Mouse (Mus musculus) neural tube, embryonic 13.5 days (tissue): ENCODE data around the gene Ccdc191. TPM values are rescaled to one million over a fixed set of nuclear protein-coding genes. Genes with fewer than 3 reads are reported as not detected.

ENCODE experiments used
- ATAC-seq: fragments of 200-750 bp; cut with Nextera tagmentation; 2 replicates; pipeline ENCODE4 v1.8.0; 2017; ENCODE audit warnings: low read depth, mild to moderate bottlenecking, moderate TSS enrichment, moderate library complexity
- H3K27ac ChIP-seq: fragments of 300-500 bp; sonication (generic); replicated peaks from 2 replicates; pipeline ENCODE4 v1.5.1; 2015; ENCODE audit warnings: moderate library complexity, mild to moderate bottlenecking, inconsistent platforms
- H3K27me3 ChIP-seq: fragments of 300-500 bp; sonication (generic); 2 replicates; pipeline ENCODE4 v1.6.1; 2015; ENCODE audit warnings: mild to moderate bottlenecking, inconsistent platforms
- H3K36me3 ChIP-seq: fragments of 300-500 bp; sonication (generic); 2 replicates; pipeline ENCODE4 v1.6.1; 2015; ENCODE audit warnings: mild to moderate bottlenecking, inconsistent platforms
- H3K4me1 ChIP-seq: fragments of 300-500 bp; sonication (generic); replicated peaks from 2 replicates; pipeline ENCODE4 v1.6.1; 2015; ENCODE audit warnings: inconsistent platforms
- H3K4me2 ChIP-seq: fragments of 300-500 bp; sonication (generic); 2 replicates; pipeline ENCODE4 v1.6.1; 2015; ENCODE audit warnings: inconsistent platforms, mild to moderate bottlenecking, moderate library complexity
- H3K4me3 ChIP-seq: fragments of 300-500 bp; sonication (generic); 2 replicates; pipeline ENCODE4 v1.5.1; 2015; ENCODE audit warnings: mild to moderate bottlenecking, inconsistent platforms
- H3K9ac ChIP-seq: fragments of 300-500 bp; sonication (generic); 2 replicates; pipeline ENCODE4 v1.6.1; 2015; ENCODE audit warnings: moderate library complexity, mild to moderate bottlenecking, inconsistent platforms
- H3K9me3 ChIP-seq: fragments of 300-500 bp; sonication (generic); 2 replicates; pipeline ENCODE4 v1.6.1; 2016; ENCODE audit warnings: inconsistent platforms
- WGBS: fragments of 180-500 bp; shearing (Covaris S2); methylation state at CpG from one replicate; pipeline ENCODE4 v1.1.7; 2015; 5-methylcytosine and 5-hydroxymethylcytosine counted together
- polyA plus RNA-seq: library from polyadenylated mRNA; unstranded; fragments of >200 nt; fragmentation: Nextera tagmentation; extraction: Ambion mirVana; gene quantifications from 2 replicates; pipeline ENCODE4 v1.2.1, GENCODE M21; 2015

The Ccdc191 gene
- polyA plus RNA-seq, result 8.2 and 8.9 TPM in 2 replicates

- Histone ChIP-seq H3K27ac (peak within 1 kb of the TSS; percentile 84), H3K9me3 (no peaks in the 10 kb centered on the region), H3K4me1 (peaks cover 24% of the 10 kb centered on the region), H3K36me3 (no peaks in the 10 kb centered on the region), H3K4me3 (peak within 1 kb of the TSS; percentile 74), H3K4me2 (peak within 1 kb of the TSS; percentile 93), H3K9ac (peak within 1 kb of the TSS; percentile 83), H3K27me3 (no peaks in the 10 kb centered on the region)
- WGBS, result under 1% methylated on average over 33 of the region's 33 CpGs
- ATAC-seq, result peak; percentile 100
These were observed at the start of gene Ccdc191 for GRCm38 (mm10) chr16:43889208-43890004. Ccdc191 (plus strand) TSS chr16:43889800.

- no peak for ATAC-seq
- WGBS, result 93% methylated on average over 1 of the region's 1 CpGs
- no peak overlapping the region for H3K9ac ChIP-seq
These were observed 48.4 kb upstream of the Ccdc191 start for GRCm38 (mm10) chr16:43841236-43841635.

GRCm38 (mm10) chr16:43849839-43850238, 39.8 kb upstream of the Ccdc191 start:
- no peak overlapping the region for H3K4me3 ChIP-seq
- no peaks in the 10 kb centered on the region for H3K36me3 ChIP-seq
- no peak overlapping the region for H3K9ac ChIP-seq
- H3K4me1 ChIP-seq, result no peaks in the 10 kb centered on the region
- 46% methylated on average over 1 of the region's 1 CpGs for WGBS
- no peaks in the 10 kb centered on the region for H3K9me3 ChIP-seq
- no peak overlapping the region for H3K27ac ChIP-seq
- no peaks in the 10 kb centered on the region for H3K27me3 ChIP-seq
- no peak for ATAC-seq
- no peak overlapping the region for H3K4me2 ChIP-seq

More at GRCm38 (mm10) chr16:43841236-43841635, 48.4 kb upstream of the Ccdc191 start:
- Histone ChIP-seq H3K4me1 (no peaks in the 10 kb centered on the region), H3K27me3 (no peaks in the 10 kb centered on the region), H3K9me3 (no peaks in the 10 kb centered on the region), H3K4me3 (no peak overlapping the region), H3K4me2 (no peak overlapping the region), H3K36me3 (no peaks in the 10 kb centered on the region), H3K27ac (no peak overlapping the region)

GRCm38 (mm10) chr16:43858941-43859476, 30.6 kb upstream of the Ccdc191 start:
- no peaks in the 10 kb centered on the region for H3K27me3 ChIP-seq
- peaks cover 20% of the 10 kb centered on the region for H3K36me3 ChIP-seq
- H3K27ac ChIP-seq, result no peak overlapping the region
- no peak overlapping the region for H3K4me3 ChIP-seq
- WGBS, result 83% methylated on average over 5 of the region's 5 CpGs
- no peaks in the 10 kb centered on the region for H3K9me3 ChIP-seq
- no peak overlapping the region for H3K9ac ChIP-seq
- H3K4me1 ChIP-seq, result no peaks in the 10 kb centered on the region
- H3K4me2 ChIP-seq, result no peak overlapping the region
- no peak for ATAC-seq

- Histone ChIP-seq H3K9me3 (no peaks in the 10 kb centered on the region), H3K4me2 (no peak overlapping the region), H3K27me3 (no peaks in the 10 kb centered on the region), H3K36me3 (peaks cover 24% of the 10 kb centered on the region), H3K4me1 (no peaks in the 10 kb centered on the region), H3K4me3 (no peak overlapping the region), H3K9ac (no peak overlapping the region), H3K27ac (no peak overlapping the region)
- WGBS, result 90% methylated on average over 6 of the region's 6 CpGs
- ATAC-seq, result no peak
These were observed 29.0 kb upstream of the Ccdc191 start for GRCm38 (mm10) chr16:43860624-43861023.

- Histone ChIP-seq H3K9ac (no peak overlapping the region), H3K4me1 (0 out of 2 replicates have a peak, but pooled peaks cover 7% of the 10 kb centered on the region), H3K27me3 (no peaks in the 10 kb centered on the region), H3K27ac (no peak overlapping the region), H3K9me3 (no peaks in the 10 kb centered on the region), H3K4me2 (no peak overlapping the region), H3K36me3 (peaks cover 43% of the 10 kb centered on the region), H3K4me3 (no peak overlapping the region)
- no peak for ATAC-seq
These were observed 19.8 kb upstream of the Ccdc191 start for GRCm38 (mm10) chr16:43869805-43870204.

- Histone ChIP-seq H3K27me3 (no peaks in the 10 kb centered on the region), H3K4me1 (0 out of 2 replicates have a peak, but pooled peaks cover 7% of the 10 kb centered on the region), H3K4me2 (no peak overlapping the region), H3K9me3 (no peaks in the 10 kb centered on the region), H3K36me3 (peaks cover 59% of the 10 kb centered on the region), H3K4me3 (no peak overlapping the region), H3K9ac (no peak overlapping the region), H3K27ac (no peak overlapping the region)
- ATAC-seq, result no peak
- 93% methylated on average over 7 of the region's 7 CpGs for WGBS
These were observed 18.2 kb upstream of the Ccdc191 start for GRCm38 (mm10) chr16:43871419-43871818.

GRCm38 (mm10) chr16:43879769-43880168, 9.8 kb upstream of the Ccdc191 start:
- Histone ChIP-seq H3K4me1 (no peaks in the 10 kb centered on the region), H3K4me2 (no peak overlapping the region), H3K4me3 (no peak overlapping the region), H3K36me3 (peaks cover 39% of the 10 kb centered on the region), H3K9ac (no peak overlapping the region), H3K9me3 (no peaks in the 10 kb centered on the region), H3K27ac (no peak overlapping the region), H3K27me3 (no peaks in the 10 kb centered on the region)
- 86% methylated on average over 6 of the region's 6 CpGs for WGBS
- no peak for ATAC-seq

GRCm38 (mm10) chr16:43881636-43882035, 8.0 kb upstream of the Ccdc191 start:
- no peak overlapping the region for H3K4me3 ChIP-seq
- no peak overlapping the region for H3K4me2 ChIP-seq
- no peaks in the 10 kb centered on the region for H3K4me1 ChIP-seq
- H3K9ac ChIP-seq, result no peak overlapping the region
- 70% methylated on average over 3 of the region's 3 CpGs for WGBS
- H3K27ac ChIP-seq, result no peak overlapping the region
- no peaks in the 10 kb centered on the region for H3K9me3 ChIP-seq
- H3K27me3 ChIP-seq, result no peaks in the 10 kb centered on the region
- ATAC-seq, result no peak
- H3K36me3 ChIP-seq, result peaks cover 22% of the 10 kb centered on the region

GRCm38 (mm10) chr16:43882329-43882728, 7.3 kb upstream of the Ccdc191 start:
- H3K4me2 ChIP-seq, result no peak overlapping the region
- H3K4me3 ChIP-seq, result no peak overlapping the region
- no peaks in the 10 kb centered on the region for H3K27me3 ChIP-seq
- no peak for ATAC-seq
- no peaks in the 10 kb centered on the region for H3K4me1 ChIP-seq
- no peaks in the 10 kb centered on the region for H3K9me3 ChIP-seq
- H3K36me3 ChIP-seq, result peaks cover 22% of the 10 kb centered on the region
- no peak overlapping the region for H3K9ac ChIP-seq
- no peak overlapping the region for H3K27ac ChIP-seq
- WGBS, result 97% methylated on average over 2 of the region's 2 CpGs

- Histone ChIP-seq H3K27me3 (no peaks in the 10 kb centered on the region), H3K27ac (peak overlapping the region; percentile 84), H3K36me3 (no peaks in the 10 kb centered on the region), H3K9ac (peak overlapping the region; percentile 83), H3K4me1 (peaks cover 24% of the 10 kb centered on the region), H3K9me3 (no peaks in the 10 kb centered on the region), H3K4me2 (peak overlapping the region; percentile 70), H3K4me3 (peak overlapping the region; percentile 74)
- ATAC-seq, result peak; percentile 98
- WGBS, result 2% methylated on average over 9 of the region's 9 CpGs
These were observed 371 bp downstream of the Ccdc191 start for GRCm38 (mm10) chr16:43890005-43890336.

- Histone ChIP-seq H3K27me3 (no peaks in the 10 kb centered on the region), H3K4me3 (peak overlapping the region; percentile 74; the same call in 1 of the 2 replicates), H3K9me3 (no peaks in the 10 kb centered on the region), H3K36me3 (no peaks in the 10 kb centered on the region), H3K4me2 (peak overlapping the region; percentile 70), H3K4me1 (peaks cover 24% of the 10 kb centered on the region), H3K27ac (no peak overlapping the region), H3K9ac (peak overlapping the region; percentile 83; the same call in 1 of the 2 replicates)
- no peak for ATAC-seq
- WGBS, result 91% methylated on average over 4 of the region's 4 CpGs
These were observed 1.2 kb downstream of the Ccdc191 start for GRCm38 (mm10) chr16:43890747-43891336.
